Mouse (Mus musculus): Measurements from ENCODE around the gene Fos. TPM values are rescaled to one million over a fixed set of nuclear protein-coding genes. Genes with fewer than 3 reads are reported as not detected.

The Fos gene
- polyA plus RNA-seq, 1 experiment from 2014 or later = 0.54 TPM

DNA sequence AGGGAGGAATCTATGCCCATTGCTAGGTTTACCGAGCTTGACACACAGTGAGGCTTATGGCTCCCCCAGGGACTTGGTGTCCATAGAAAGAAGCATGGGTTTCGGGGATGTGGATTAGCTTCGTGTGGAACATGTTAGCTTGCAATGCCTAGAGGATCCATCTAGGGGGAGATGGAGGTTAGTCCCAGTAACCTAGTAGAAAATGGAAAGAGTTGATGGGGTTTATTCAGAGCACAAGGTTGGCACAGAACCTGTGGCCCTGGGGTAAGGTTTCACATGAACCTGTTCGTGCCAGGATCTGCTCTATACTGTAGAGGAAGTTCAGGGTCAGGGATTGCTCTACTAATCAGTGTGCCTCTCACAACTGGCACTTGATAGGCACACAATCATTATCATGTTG, 9.5 kb downstream of the Fos start:
- no peak overlapping the region for H3K4me3 ChIP-seq
- H3K36me3 ChIP-seq = no peaks in the 10 kb centered on the region
- no peak overlapping the region for H3K27ac ChIP-seq (replicated peaks)
- peaks cover 30% of the 10 kb centered on the region for H3K27me3 ChIP-seq (ENCODE audit: low read depth, poor library complexity, severe bottlenecking)
- H3K4me1 ChIP-seq = peaks cover 29% of the 10 kb centered on the region
- WGBS = 32% methylated on average over 4 of the region's 4 CpGs
- H3K9me3 ChIP-seq (replicated peaks) = no peaks in the 10 kb centered on the region
- DNase-seq (ENCODE audit: low spot score) = no peak

DNA sequence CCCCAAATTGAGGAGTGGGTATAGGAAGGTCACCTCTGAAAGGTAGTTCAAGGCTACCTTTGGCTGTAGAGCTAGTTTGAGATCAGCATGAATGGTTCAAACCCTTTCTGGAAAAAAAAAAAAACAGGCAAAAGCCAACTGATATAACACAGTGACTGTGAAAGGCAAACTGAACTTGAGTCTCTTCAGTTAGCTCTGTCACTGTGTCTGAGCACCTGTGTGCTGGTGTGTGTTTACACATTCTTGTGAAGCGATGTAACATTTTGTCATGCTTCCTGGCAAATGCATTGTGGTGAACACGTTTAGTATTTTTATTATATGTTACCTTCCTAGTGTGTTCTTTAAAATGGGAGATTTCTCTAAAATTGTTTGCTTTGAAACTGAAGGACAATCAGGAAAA, 11.0 kb downstream of the Fos start:
- 81% methylated on average over 2 of the region's 2 CpGs for WGBS
- no peak overlapping the region for H3K4me3 ChIP-seq
- no peaks in the 10 kb centered on the region for H3K36me3 ChIP-seq
- peaks cover 25% of the 10 kb centered on the region for H3K27me3 ChIP-seq (ENCODE audit: low read depth, poor library complexity, severe bottlenecking)
- no peak for DNase-seq (ENCODE audit: low spot score)
- H3K27ac ChIP-seq (replicated peaks) = no peak overlapping the region
- H3K9me3 ChIP-seq (replicated peaks) = no peaks in the 10 kb centered on the region
- H3K4me1 ChIP-seq = peaks cover 29% of the 10 kb centered on the region

DNA sequence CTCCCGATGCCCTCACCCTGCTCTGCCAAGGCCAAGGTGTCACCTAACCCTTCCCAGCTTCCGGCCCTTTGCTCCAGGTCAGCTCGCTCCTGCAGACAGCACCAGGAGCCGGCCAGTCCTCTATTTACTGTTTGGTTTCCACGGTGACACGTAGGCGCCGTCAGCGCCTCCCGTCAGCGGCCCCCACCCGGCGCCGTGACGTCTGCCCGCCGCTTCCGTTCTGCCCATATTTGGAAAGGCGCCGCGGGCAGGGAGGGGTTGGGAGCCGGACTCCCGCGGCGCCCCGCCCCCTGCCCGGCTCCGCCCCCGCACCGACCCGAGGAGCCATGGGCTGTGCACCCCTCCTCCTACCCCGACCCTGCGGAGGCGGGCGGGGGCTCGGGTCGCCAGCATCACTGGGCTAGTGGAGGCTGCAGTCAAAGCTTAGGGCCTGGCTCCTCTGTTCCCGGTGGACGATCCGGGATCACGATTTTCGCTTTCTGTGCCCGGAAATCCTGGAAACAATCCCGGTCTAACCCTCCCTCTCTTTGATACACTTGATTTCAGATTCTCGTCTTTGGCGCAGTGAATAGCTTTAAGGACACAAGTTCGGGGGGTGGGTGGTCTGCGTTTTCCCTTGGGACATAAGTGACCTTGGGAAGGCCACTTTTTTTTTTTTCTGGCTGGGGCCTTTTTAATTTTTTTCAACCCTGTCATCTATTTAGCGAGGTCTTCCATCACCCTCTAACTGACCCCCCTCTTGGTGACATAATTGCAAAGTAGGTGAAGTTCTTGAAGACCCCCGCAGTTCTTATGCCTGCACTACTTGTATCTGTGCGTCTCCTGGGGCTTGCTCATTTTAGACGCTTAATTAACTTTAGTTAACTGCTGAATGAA, 12.4 kb downstream of the Fos start:
- Histone ChIP-seq H3K27me3 (ENCODE audit: low read depth, poor library complexity, severe bottlenecking) (peaks cover 30% of the 10 kb centered on the region), H3K9me3 (replicated peaks) (no peaks in the 10 kb centered on the region), H3K4me1 (peaks cover 29% of the 10 kb centered on the region), H3K36me3 (no peaks in the 10 kb centered on the region), H3K27ac (replicated peaks) (peak overlapping the region; percentile 76), H3K4me3 (peak overlapping the region; percentile 65)
- WGBS = under 1% methylated on average over 52 of the region's 52 CpGs
- DNase-seq (ENCODE audit: low spot score) = peak; percentile 96

DNA sequence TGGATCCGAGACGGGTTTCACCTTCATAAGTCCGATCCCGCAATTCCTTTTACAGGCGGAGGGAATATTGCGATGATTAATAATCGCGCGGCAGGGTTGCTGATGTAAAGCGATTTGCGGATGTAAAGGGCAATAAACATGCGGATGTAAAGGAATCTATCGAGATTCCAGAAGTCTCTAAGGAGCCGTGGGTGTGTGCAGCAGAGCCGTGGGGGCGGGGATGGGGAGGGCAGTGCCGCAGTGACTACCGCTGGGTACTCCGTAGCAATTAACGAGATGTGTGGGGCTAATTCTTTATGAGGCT, 13.0 kb downstream of the Fos start:
- WGBS = 2% methylated on average over 20 of the region's 20 CpGs
- no peak overlapping the region for H3K27ac ChIP-seq (replicated peaks)
- DNase-seq (ENCODE audit: low spot score) = peak; percentile 47
- peaks cover 29% of the 10 kb centered on the region for H3K4me1 ChIP-seq
- H3K9me3 ChIP-seq (replicated peaks) = no peaks in the 10 kb centered on the region
- H3K36me3 ChIP-seq = no peaks in the 10 kb centered on the region
- peak overlapping the region; percentile 65 for H3K4me3 ChIP-seq
- peaks cover 30% of the 10 kb centered on the region for H3K27me3 ChIP-seq (ENCODE audit: low read depth, poor library complexity, severe bottlenecking)

DNA sequence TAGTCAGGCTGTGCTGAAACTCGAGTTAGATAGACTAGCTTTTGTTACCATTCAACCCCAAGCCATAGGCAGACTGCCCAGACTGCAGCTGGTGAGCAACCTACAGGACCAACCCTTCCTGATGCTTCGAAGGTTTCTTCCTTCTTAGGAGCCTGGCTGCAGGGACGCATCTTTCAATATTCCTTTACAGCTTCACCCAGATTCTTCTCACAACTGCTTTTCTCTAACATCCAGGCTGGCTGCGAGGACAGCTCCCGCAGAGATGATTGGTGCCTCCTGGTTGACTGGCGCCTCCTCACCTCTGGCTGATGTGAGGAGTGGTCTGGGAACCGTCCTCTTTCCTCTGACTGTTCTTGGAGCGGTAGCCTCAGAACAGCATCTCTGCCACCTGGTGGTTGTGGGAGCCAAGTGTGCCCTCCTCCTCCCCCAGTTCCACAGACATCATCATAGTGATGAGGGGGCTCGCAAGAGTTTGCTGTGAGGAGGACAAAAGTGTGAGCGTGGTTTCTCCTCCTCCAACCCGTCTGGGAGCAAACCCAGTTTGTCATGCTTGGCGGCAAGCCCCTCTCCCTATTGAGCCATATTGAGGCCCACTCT, 14.0 kb downstream of the Fos start:
- Histone ChIP-seq H3K36me3 (no peaks in the 10 kb centered on the region), H3K27me3 (ENCODE audit: low read depth, poor library complexity, severe bottlenecking) (peaks cover 30% of the 10 kb centered on the region), H3K27ac (replicated peaks) (no peak overlapping the region), H3K4me1 (peaks cover 32% of the 10 kb centered on the region), H3K4me3 (peak overlapping the region; percentile 65), H3K9me3 (replicated peaks) (no peaks in the 10 kb centered on the region)
- peak; percentile 77 for DNase-seq (ENCODE audit: low spot score)
- 2% methylated on average over 12 of the region's 12 CpGs for WGBS

DNA sequence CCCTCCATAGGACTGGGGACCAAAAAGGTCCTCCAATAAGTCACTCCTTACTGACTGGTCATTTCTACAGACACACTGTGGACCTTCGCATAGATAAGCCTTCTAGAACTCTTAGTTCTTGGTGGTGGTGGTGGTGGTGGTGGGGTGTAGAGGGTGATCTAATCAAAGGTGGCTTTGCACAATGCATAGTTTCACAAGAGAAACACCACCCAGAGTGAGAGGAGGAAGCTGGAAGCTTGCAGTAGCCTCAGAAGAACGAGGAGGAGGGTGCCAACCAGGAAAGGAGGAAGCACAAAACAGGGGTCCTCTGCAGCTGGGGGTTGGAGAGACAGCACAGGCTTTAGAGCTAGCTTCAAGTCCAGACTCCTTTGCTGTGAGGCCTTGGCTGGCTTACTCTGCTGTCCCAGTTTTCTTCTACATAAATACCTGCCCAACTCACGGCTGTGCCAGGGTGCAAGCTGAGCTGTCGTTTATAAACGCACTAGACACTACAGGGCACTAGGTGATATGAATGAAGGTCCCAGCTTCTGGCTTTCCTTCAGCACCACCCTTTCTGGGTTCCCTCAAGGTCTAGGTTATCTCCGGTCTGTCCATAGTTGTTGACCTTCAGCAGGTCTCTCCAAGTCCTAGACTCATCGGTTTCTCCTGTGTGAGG, 15.7 kb downstream of the Fos start:
- WGBS = 81% methylated on average over 7 of the region's 7 CpGs
- no peak overlapping the region for H3K27ac ChIP-seq (replicated peaks)
- no peak for DNase-seq (ENCODE audit: low spot score)
- peaks cover 32% of the 10 kb centered on the region for H3K4me1 ChIP-seq
- peaks cover 30% of the 10 kb centered on the region for H3K27me3 ChIP-seq (ENCODE audit: low read depth, poor library complexity, severe bottlenecking)
- H3K9me3 ChIP-seq (replicated peaks) = no peaks in the 10 kb centered on the region
- no peaks in the 10 kb centered on the region for H3K36me3 ChIP-seq
- no peak overlapping the region for H3K4me3 ChIP-seq

DNA sequence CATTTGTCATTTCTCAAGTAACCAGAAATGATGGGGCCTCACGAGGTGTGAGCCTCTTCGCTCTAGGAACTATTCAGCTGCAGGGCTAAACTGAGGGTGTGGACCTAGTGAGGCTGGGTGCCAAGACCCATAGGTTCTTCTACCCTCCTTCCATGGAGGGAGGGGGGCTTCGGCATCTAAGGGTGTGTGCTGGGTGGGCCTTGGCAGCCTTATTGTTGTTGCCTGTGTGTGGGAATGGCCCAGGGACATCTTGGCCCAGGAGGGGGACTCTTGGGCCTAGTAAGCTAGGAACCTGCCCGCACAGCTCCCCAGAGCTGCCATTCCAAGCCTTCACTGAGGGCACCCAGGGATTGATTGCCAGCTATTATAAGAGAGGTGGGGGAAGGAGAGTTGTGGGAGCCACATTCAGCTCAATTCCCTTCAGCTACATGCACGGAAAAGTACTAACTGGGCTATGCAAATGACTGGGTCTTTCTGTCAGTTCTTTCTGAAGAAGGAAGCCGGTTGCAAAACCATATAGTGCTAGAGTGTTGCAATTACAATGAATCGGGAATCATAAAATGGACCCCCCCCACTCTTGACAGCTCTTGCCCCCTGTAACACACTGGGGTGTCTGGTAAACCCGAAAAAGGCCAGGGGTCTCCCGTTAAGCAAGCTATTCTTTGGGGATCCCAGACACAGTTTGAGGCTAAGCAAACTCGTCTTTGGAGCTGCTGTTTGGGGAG, 16.6 kb downstream of the Fos start:
- Histone ChIP-seq H3K4me3 (no peak overlapping the region), H3K27me3 (ENCODE audit: low read depth, poor library complexity, severe bottlenecking) (peaks cover 30% of the 10 kb centered on the region), H3K4me1 (peaks cover 30% of the 10 kb centered on the region), H3K9me3 (replicated peaks) (no peaks in the 10 kb centered on the region), H3K36me3 (no peaks in the 10 kb centered on the region), H3K27ac (replicated peaks) (no peak overlapping the region)
- DNase-seq (ENCODE audit: low spot score) = no peak
- WGBS = 70% methylated on average over 10 of the region's 10 CpGs

DNA sequence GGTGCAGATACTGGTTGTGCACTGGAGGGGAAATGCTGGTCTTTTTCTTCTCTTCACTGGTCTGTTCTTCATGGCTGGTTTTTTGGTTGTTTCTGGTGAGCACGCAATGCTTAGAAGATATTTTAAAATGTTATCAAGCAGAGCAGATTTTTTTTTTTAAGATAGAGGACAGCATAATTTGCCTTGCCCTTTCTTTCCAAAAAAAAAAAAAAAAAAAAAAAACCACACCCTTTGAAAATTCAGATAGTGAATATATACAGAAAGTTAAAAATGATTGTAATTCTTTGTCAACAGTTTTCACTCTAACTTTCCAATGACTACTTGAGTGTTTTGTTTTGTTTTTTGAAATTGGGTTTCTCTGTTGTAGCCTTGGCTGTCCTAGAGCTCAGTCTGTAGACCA, 17.3 kb downstream of the Fos start:
- Histone ChIP-seq H3K27me3 (ENCODE audit: low read depth, poor library complexity, severe bottlenecking) (peaks cover 30% of the 10 kb centered on the region), H3K4me1 (peaks cover 23% of the 10 kb centered on the region), H3K9me3 (replicated peaks) (no peaks in the 10 kb centered on the region), H3K27ac (replicated peaks) (no peak overlapping the region), H3K36me3 (no peaks in the 10 kb centered on the region), H3K4me3 (no peak overlapping the region)
- no peak for DNase-seq (ENCODE audit: low spot score)
- WGBS = 80% methylated on average over 1 of the region's 1 CpGs

DNA sequence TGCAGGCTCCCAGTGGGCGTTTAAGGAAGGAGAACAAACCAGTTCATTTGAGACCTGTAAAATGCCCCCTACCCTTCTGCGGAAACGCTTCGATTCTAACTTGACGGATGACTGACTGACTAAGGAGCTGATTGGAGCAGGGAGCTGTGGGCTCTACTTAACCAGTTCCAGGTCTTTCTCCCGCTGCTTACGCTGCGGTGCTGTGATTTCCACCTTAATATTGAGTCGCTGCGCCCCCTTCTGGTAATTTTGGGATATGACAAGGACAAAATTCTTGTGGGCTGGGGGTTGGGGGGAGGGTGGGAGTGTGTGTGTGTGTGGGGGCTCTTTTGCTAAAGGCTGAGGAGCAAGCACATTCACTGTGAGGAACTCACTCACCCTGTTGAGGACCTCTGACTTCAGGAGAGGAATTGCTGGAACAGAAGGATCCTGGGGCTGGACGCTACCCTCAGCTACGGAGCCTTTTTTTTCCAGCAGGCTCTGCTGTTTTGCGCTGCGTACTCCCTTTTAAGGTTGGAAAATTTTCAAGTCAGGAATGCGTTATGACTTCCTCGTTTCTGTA, 18.5 kb downstream of the Fos start:
- Histone ChIP-seq H3K27ac (replicated peaks) (0 out of 2 replicates have a peak overlapping the region, but pooled peaks have one; percentile 47), H3K9me3 (replicated peaks) (no peaks in the 10 kb centered on the region), H3K4me1 (peaks cover 11% of the 10 kb centered on the region), H3K36me3 (no peaks in the 10 kb centered on the region), H3K4me3 (no peak overlapping the region), H3K27me3 (ENCODE audit: low read depth, poor library complexity, severe bottlenecking) (peaks cover 21% of the 10 kb centered on the region)
- 23% methylated on average over 16 of the region's 16 CpGs for WGBS
- DNase-seq (ENCODE audit: low spot score) = peak; percentile 78

DNA sequence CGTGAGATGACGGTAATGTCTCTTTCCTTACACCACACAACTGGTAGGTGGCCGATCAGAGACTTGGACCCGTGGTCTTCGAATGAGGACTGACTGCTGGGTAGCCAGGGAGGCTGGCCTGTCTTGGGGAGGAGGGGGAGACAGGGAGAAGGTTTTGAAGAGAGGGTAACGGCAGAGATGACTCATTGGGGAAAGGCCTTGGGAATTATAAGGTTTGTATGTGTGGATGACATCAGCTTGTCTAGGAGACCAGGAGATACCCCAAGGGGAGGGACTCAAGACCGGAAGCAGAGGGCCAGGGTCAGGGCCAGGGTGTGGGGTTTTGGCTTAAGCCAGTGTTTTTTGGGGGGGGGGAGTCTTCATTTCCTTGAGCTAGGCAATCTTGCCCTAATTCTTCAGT, 22.6 kb downstream of the Fos start:
- Histone ChIP-seq H3K4me1 (peaks cover 8% of the 10 kb centered on the region; the same call in 1 of the 2 replicates), H3K36me3 (no peaks in the 10 kb centered on the region), H3K27ac (replicated peaks) (no peak overlapping the region), H3K9me3 (replicated peaks) (no peaks in the 10 kb centered on the region; the same call in 1 of the 2 replicates), H3K4me3 (no peak overlapping the region), H3K27me3 (ENCODE audit: low read depth, poor library complexity, severe bottlenecking) (no peaks in the 10 kb centered on the region)
- no peak for DNase-seq (ENCODE audit: low spot score)
- WGBS = 81% methylated on average over 7 of the region's 7 CpGs

DNA sequence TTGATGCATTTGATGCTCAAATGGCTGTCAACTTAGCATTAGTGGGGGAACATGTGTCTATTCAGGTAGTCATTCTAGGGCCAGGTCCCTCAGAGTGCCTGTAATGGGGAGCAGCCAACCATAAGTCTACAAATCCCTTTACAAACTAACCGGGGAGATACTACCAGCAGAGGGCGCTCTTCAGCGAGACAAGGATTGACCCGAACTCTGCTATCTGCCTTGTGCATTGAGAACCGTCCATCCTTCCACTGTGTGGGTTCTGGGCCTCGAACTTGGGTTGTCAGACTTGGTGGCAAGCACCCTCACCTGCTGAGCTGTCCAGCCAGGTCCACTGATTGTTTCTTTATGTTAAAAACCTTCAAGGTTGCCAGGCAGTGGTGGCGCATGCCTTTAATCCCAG, 23.1 kb downstream of the Fos start:
- Histone ChIP-seq H3K27ac (replicated peaks) (no peak overlapping the region), H3K4me1 (peaks cover 8% of the 10 kb centered on the region; the same call in 1 of the 2 replicates), H3K9me3 (replicated peaks) (no peaks in the 10 kb centered on the region; the same call in 1 of the 2 replicates), H3K36me3 (no peaks in the 10 kb centered on the region), H3K27me3 (ENCODE audit: low read depth, poor library complexity, severe bottlenecking) (no peaks in the 10 kb centered on the region), H3K4me3 (no peak overlapping the region)
- 26% methylated on average over 7 of the region's 7 CpGs for WGBS
- peak; percentile 76 for DNase-seq (ENCODE audit: low spot score)
